8 mouse cellular contexts compared by ENCODE assay signal in genomic region chr14:31954945-31955344, GRCm38 (mm10).
DNase-seq lines count a peak whose midpoint lies in the region; ATAC-seq lines count a peak whose summit lies in the region.

No protein-coding gene starts in this region.

- H3K4me1 ChIP-seq in limb, embryonic 11.5 days (ENCODE audit: control insufficient read depth, insufficient read depth, low read length) = no peaks in the 10 kb centered on the region

- peak; percentile 51 to 59 for DNase-seq in urinary bladder, adult 18-20 months (ENCODE audit: low spot score in 2 of 2)
- DNase-seq in urinary bladder, adult 2 months (ENCODE audit: low spot score) = no peak
- peak; percentile 71 to 72 for DNase-seq in gastrocnemius, adult 8-10 months (ENCODE audit: low spot score in 2 of 2)
- peak; percentile 63 to 89 for DNase-seq in kidney, adult 8-10 months
- DNase-seq in limb, embryonic 11.5 days (ENCODE audit: low spot score) = peak; percentile 86
- DNase-seq in monocyte, adult 2 months (ENCODE audit: low read depth in 1 of 2, low spot score in 2 of 2) = peak; percentile 7 to 40
- peak; percentile 47 to 70 for DNase-seq in spleen, postnatal 14 days (ENCODE audit: low spot score in 2 of 2)

- H3K27me3 ChIP-seq in limb, embryonic 11.5 days (ENCODE audit: control insufficient read depth, insufficient read depth, low read length) = no peaks in the 10 kb centered on the region

- no peak overlapping the region for H3K4me3 ChIP-seq in limb, embryonic 11.5 days (ENCODE audit: low read depth, low read length)

- H3K4me2 ChIP-seq in limb, embryonic 11.5 days (ENCODE audit: low read depth, severe bottlenecking) = no peak overlapping the region

- H3K36me3 ChIP-seq in limb, embryonic 11.5 days (ENCODE audit: control insufficient read depth, insufficient read depth, low read length) = no peaks in the 10 kb centered on the region

- ATAC-seq in common myeloid progenitor, adult 5-6 weeks (replicated peaks; ENCODE audit: low read depth, poor library complexity, severe bottlenecking) = peak; percentile 93
- no peak for ATAC-seq in limb, embryonic 11.5 days (ENCODE audit: insufficient number of reproducible peaks, low FRiP score, low TSS enrichment, low read depth)

- WGBS in limb, embryonic 11.5 days = 6% methylated on average over 4 of the region's 4 CpGs

- no peaks in the 10 kb centered on the region for H3K9me3 ChIP-seq in limb, embryonic 11.5 days (ENCODE audit: control insufficient read depth, low read length)

- H3K9ac ChIP-seq in limb, embryonic 11.5 days (ENCODE audit: low read length) = no peak overlapping the region

- no peak overlapping the region for H3K27ac ChIP-seq in limb, embryonic 11.5 days (replicated peaks; ENCODE audit: low read depth, low read length)
